ENCODE assay signal across 8 mouse cellular contexts in the genomic region with DNA sequence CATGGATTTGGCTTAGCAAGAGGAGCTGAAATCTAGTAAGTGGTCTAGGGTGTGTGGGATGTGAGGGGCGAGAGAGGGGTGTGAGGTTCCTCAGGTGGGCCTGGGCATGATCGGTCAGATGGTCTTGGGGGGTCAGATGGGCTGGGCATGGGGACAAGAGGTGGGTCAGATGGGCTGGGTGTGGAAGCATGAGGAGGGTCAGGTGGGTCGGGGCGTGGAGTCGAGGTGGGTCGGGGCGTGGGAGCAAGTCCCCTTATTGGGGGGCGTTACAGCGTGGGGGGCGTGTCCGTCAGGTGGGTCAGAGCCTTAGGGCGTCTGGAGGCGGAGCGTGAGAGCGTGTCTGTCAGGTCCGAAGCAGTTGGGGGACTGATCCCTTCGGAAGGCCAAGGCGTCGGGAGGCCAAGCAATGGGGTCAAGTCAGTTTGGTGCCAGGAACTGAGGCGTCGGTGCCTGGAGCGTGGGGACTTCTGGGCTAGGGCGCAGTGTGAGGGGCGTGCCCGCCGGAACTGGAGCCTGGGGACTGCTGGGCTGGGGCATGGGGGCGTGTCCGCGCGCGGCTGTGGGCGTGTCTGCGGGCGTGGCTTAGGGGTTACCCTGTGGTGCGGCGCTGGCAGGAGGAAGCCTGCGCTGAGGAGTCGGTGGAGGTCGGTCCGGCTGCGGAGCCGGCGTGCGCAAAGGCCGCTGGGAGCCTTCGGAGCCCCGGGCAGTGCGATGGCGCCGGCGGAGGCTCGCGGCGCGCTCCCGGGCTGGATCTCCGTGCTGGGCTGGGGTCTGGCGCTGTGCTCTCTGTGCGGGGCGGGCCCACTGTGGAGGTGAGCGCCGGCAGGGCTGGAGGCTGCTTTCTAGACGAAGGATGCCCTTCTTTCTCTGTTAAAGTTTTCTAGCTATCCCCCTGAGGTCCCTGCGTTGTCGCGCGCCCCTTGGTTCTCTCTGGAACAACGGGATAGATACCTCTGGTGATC. TPM values are rescaled to one million over a fixed set of nuclear protein-coding genes. Genes with fewer than 3 reads are reported as not detected.
DNase-seq lines count a peak whose midpoint lies in the region; ATAC-seq and TF ChIP-seq lines count a peak whose summit lies in the region.
"Not testable (repeated sequence)": the region's sequence is repeated elsewhere in the genome, so short reads cannot be mapped to it uniquely, and the experiment has no call there.

Gene Gm49721 (plus strand): TSS at position 618 of the 962 bp plus-strand sequence.

- not testable (repeated sequence) for H3K27me3 ChIP-seq in embryonic facial prominence, embryonic 12.5 days; intestine, postnatal 0 days (replicated peaks; ENCODE audit: control insufficient read depth, insufficient read depth, low read length)

- not testable (repeated sequence) for H3K9me3 ChIP-seq in embryonic facial prominence, embryonic 12.5 days; intestine, postnatal 0 days (ENCODE audit: control insufficient read depth)

- H3K4me2 ChIP-seq in embryonic facial prominence, embryonic 12.5 days (replicated peaks), result peak within 1 kb of the TSS; percentile 47
- peak within 1 kb of the TSS; percentile 67 for H3K4me2 ChIP-seq in intestine, postnatal 0 days (replicated peaks; ENCODE audit: low read depth)

- 2% methylated on average over 44 of the region's 68 CpGs for WGBS in embryonic facial prominence, embryonic 12.5 days
- 2% methylated on average over 37 of the region's 68 CpGs for WGBS in intestine, postnatal 0 days

- peak within 1 kb of the TSS; percentile 51 for H3K4me3 ChIP-seq in embryonic facial prominence, embryonic 12.5 days
- H3K4me3 ChIP-seq in intestine, postnatal 0 days (ENCODE audit: low read depth, low read length), result peak within 1 kb of the TSS; percentile 44

- H3K27ac ChIP-seq in embryonic facial prominence, embryonic 12.5 days, result 0 out of 2 replicates have a peak within 1 kb of the TSS, but pooled peaks have one; percentile 50
- H3K27ac ChIP-seq in intestine, postnatal 0 days (ENCODE audit: low read depth, low read length), result peak within 1 kb of the TSS; percentile 54; the same call in 1 of the 2 replicates

- not testable (repeated sequence) for TF ChIP-seq CTCF in intestine, postnatal 0 days (IDR thresholded peaks at IDR 0.05; ENCODE audit: low read depth)

- H3K4me1 ChIP-seq in embryonic facial prominence, embryonic 12.5 days; intestine, postnatal 0 days (replicated peaks; ENCODE audit: control insufficient read depth, insufficient read depth, low read length): not testable (repeated sequence)

- peak; percentile 77 for DNase-seq in adrenal gland, adult 8-10 months
- peak; percentile 79 to 83 for DNase-seq in heart, adult 18-20 months
- peak; percentile 50 for DNase-seq in left cerebral cortex, postnatal 4 days
- DNase-seq in right cerebral cortex, postnatal 14 days, result peak; percentile 48
- DNase-seq in urinary bladder, postnatal 25 days (ENCODE audit: low spot score), result peak; percentile 48

- H3K9ac ChIP-seq in embryonic facial prominence, embryonic 12.5 days, result peak within 1 kb of the TSS; percentile 65
- peak within 1 kb of the TSS; percentile 40; the same call in 1 of the 2 replicates for H3K9ac ChIP-seq in intestine, postnatal 0 days (ENCODE audit: low read depth, low read length)

- peak; percentile 93 for ATAC-seq in embryonic facial prominence, embryonic 12.5 days (ENCODE audit: insufficient number of reproducible peaks, insufficient read depth, low FRiP score, low TSS enrichment)
- peak; percentile 98 for ATAC-seq in intestine, postnatal 0 days
- ATAC-seq in megakaryocyte-erythroid progenitor cell, adult 5-6 weeks (replicated peaks; ENCODE audit: low FRiP score, low TSS enrichment, poor library complexity, severe bottlenecking), result peak; percentile 95

- H3K36me3 ChIP-seq in embryonic facial prominence, embryonic 12.5 days; intestine, postnatal 0 days (ENCODE audit: control insufficient read depth, insufficient read depth): not testable (repeated sequence)

- intact Hi-C loops in left cerebral cortex, postnatal 4 days (cut with DNase I), result not testable (repeated sequence)

RNA-seq across cellular contexts. Expression of gene Gm49721, which starts in this region (rescaled TPM):
- 1 to 10 TPM in 1 of 4 experiments, under 1 TPM in 2, not detected in 1; 0.65 to 2.2 (median 0.70) TPM for total RNA-seq in adrenal gland, adult 8-10 months (2022)
- 0.09 TPM in 1 of 2 replicates, not detected in the other for polyA plus RNA-seq in embryonic facial prominence, embryonic 12.5 days (2016; fragmentation: Nextera tagmentation; extraction: Ambion mirVana)
- not detected for total RNA-seq in heart, adult 18-20 months (2021)
- polyA plus RNA-seq in intestine, postnatal 0 days (2015; fragmentation: Nextera tagmentation; extraction: Ambion mirVana), result 0.09 and 0.13 TPM in 2 replicates
- total RNA-seq in left cerebral cortex, postnatal 4 days (2021), result under 1 TPM in 1 of 2 experiments, not detected in 1; 0.32 TPM
- not detected in 2 replicates for total RNA-seq in megakaryocyte-erythroid progenitor cell, adult 5-6 weeks (2014; fragmentation: Nextera tagmentation)
- total RNA-seq in megakaryocyte-erythroid progenitor cell, adult 5-6 weeks (2017), result not detected in 2 replicates

Comparison
In these comparisons a context has a peak if more than half of its experiments do, and no peak if none do; other contexts are left out.
1. Peak in every context shown above with its lines: DNase-seq, ATAC-seq, H3K4me3 ChIP-seq and H3K27ac ChIP-seq.
2. Peak in ATAC-seq, H3K4me3 ChIP-seq, H3K27ac ChIP-seq, H3K9ac ChIP-seq and H3K4me2 ChIP-seq in embryonic facial prominence, embryonic 12.5 days; RNA of the gene not detected or under 1 TPM.
3. Peak in DNase-seq in heart, adult 18-20 months; RNA of the gene not detected or under 1 TPM.
4. Peak in ATAC-seq, H3K4me3 ChIP-seq, H3K27ac ChIP-seq, H3K9ac ChIP-seq and H3K4me2 ChIP-seq in intestine, postnatal 0 days; RNA of the gene not detected or under 1 TPM.
5. Peak in DNase-seq in left cerebral cortex, postnatal 4 days; RNA of the gene not detected or under 1 TPM.
6. Peak in ATAC-seq in megakaryocyte-erythroid progenitor cell, adult 5-6 weeks; RNA of the gene not detected or under 1 TPM.